Mouse (Mus musculus): ENCODE results near the gene Eif3g. TPM values are rescaled to one million over a fixed set of nuclear protein-coding genes. Genes with fewer than 3 reads are reported as not detected.

The Eif3g gene
- total RNA-seq, 2 experiments from 2014 or later, result 97.0 to 102 TPM

GRCm38 (mm10) chr9:20886563-20886962 lies 11.9 kb downstream of the Eif3g start:
- Histone ChIP-seq H3K4me3 (no peak overlapping the region), H3K27ac (peak overlapping the region; percentile 99; the same call in 1 of the 2 replicates)
- DNase-seq, result no peak
- TF ChIP-seq CTCF (IDR thresholded peaks at IDR 0.05), result no peak
- intact Hi-C loops (cut with DNase I), result loop anchor here (5.0 kb wide), 1 partner anchor 116 kb away; the partner anchor contains the start of gene Mrpl4

GRCm38 (mm10) chr9:20879097-20879792 lies 19.2 kb downstream of the Eif3g start, which contains the start of gene Angptl6:
Gene Angptl6 (minus strand): TSS chr9:20879727.
- no peak for DNase-seq
- intact Hi-C loops (cut with DNase I), result no loop called here
- H3K4me3 ChIP-seq, result peak within 1 kb of the TSS; percentile 81
- TF ChIP-seq CTCF (IDR thresholded peaks at IDR 0.05), result no peak
- H3K27ac ChIP-seq, result peak within 1 kb of the TSS; percentile 98

GRCm38 (mm10) chr9:20878710-20879065 lies 19.7 kb downstream of the Eif3g start:
- intact Hi-C loops (cut with DNase I), result no loop called here
- H3K27ac ChIP-seq, result peak overlapping the region; percentile 98
- peak overlapping the region; percentile 81 for H3K4me3 ChIP-seq
- no peak for TF ChIP-seq CTCF (IDR thresholded peaks at IDR 0.05)
- DNase-seq, result peak; percentile 54

- TF ChIP-seq CTCF (IDR thresholded peaks at IDR 0.05), result peak; percentile 82
- intact Hi-C loops (cut with DNase I), result no loop called here
- peak; percentile 100 for DNase-seq
Measured at GRCm38 (mm10) chr9:20878041-20878709, 20.2 kb downstream of the Eif3g start.

GRCm38 (mm10) chr9:20877118-20878040 lies 21.0 kb downstream of the Eif3g start:
- intact Hi-C loops (cut with DNase I), result no loop called here
- no peak for TF ChIP-seq CTCF (IDR thresholded peaks at IDR 0.05)
- Histone ChIP-seq H3K27ac (peak overlapping the region; percentile 98), H3K4me3 (peak overlapping the region; percentile 81)
- DNase-seq, result no peak

More at GRCm38 (mm10) chr9:20878041-20878709, 20.2 kb downstream of the Eif3g start:
- peak overlapping the region; percentile 98 for H3K27ac ChIP-seq
- H3K4me3 ChIP-seq, result peak overlapping the region; percentile 81

- no peak for TF ChIP-seq CTCF (IDR thresholded peaks at IDR 0.05)
- Histone ChIP-seq H3K27ac (no peak overlapping the region), H3K4me3 (no peak overlapping the region)
- no peak for DNase-seq
- intact Hi-C loops (cut with DNase I), result no loop called here
Measured at GRCm38 (mm10) chr9:20876318-20877117, 21.9 kb downstream of the Eif3g start.

- Histone ChIP-seq H3K27ac (no peak overlapping the region), H3K4me3 (no peak overlapping the region)
- DNase-seq, result no peak
- intact Hi-C loops (cut with DNase I), result no loop called here
- no peak for TF ChIP-seq CTCF (IDR thresholded peaks at IDR 0.05)
Measured at GRCm38 (mm10) chr9:20875021-20875790, 23.2 kb downstream of the Eif3g start.

- intact Hi-C loops (cut with DNase I), result no loop called here
- no peak overlapping the region for H3K4me3 ChIP-seq
- TF ChIP-seq CTCF (IDR thresholded peaks at IDR 0.05), result no peak
- DNase-seq, result no peak
- no peak overlapping the region for H3K27ac ChIP-seq
Measured at GRCm38 (mm10) chr9:20873521-20873920, 24.9 kb downstream of the Eif3g start.

GRCm38 (mm10) chr9:20872991-20873390 lies 25.4 kb downstream of the Eif3g start:
- no peak for TF ChIP-seq CTCF (IDR thresholded peaks at IDR 0.05)
- intact Hi-C loops (cut with DNase I), result no loop called here
- no peak overlapping the region for H3K27ac ChIP-seq
- H3K4me3 ChIP-seq, result no peak overlapping the region
- DNase-seq, result no peak

GRCm38 (mm10) chr9:20870211-20871173 lies 27.9 kb downstream of the Eif3g start:
- peak; percentile 12; the same call in 1 of the 2 replicates for TF ChIP-seq CTCF (IDR thresholded peaks at IDR 0.05)
- no peak overlapping the region for H3K27ac ChIP-seq
- H3K4me3 ChIP-seq, result no peak overlapping the region
- DNase-seq, result no peak
- intact Hi-C loops (cut with DNase I), result no loop called here
